Comparison of ENCODE assay signal across 31 mouse cellular contexts in genomic region chr17:44603170-44603569, GRCm38 (mm10).
"Had no signal": no experiment of that assay in that cellular context is flagged by ENCODE, and none has a peak within 500 bp of the region (broad histone marks: within the 10 kb centered on the region; RNA-seq: fewer than 3 reads in every experiment).

No protein-coding gene starts in this region.

- H3K9me3 ChIP-seq: limb, embryonic 10.5 days; limb, embryonic 12.5 days; limb, embryonic 13.5 days; limb, embryonic 15.5 days; liver, embryonic 12.5 days; liver, embryonic 13.5 days; liver, embryonic 15.5 days; lung, embryonic 15.5 days; megakaryocyte, embryonic 14.5 days; midbrain, embryonic 12.5 days; midbrain, embryonic 13.5 days; midbrain, embryonic 15.5 days; neural tube, embryonic 12.5 days; neural tube, embryonic 13.5 days had no signal

- H3K9ac ChIP-seq: limb, embryonic 12.5 days; limb, embryonic 13.5 days; limb, embryonic 15.5 days; liver, embryonic 12.5 days; liver, embryonic 13.5 days; liver, embryonic 14.5 days; liver, embryonic 15.5 days; liver, postnatal 0 days; lung, embryonic 14.5 days; lung, embryonic 15.5 days; midbrain, embryonic 12.5 days; midbrain, embryonic 13.5 days; midbrain, embryonic 15.5 days; neural tube, embryonic 12.5 days; neural tube, embryonic 13.5 days had no signal

- H3K4me3 ChIP-seq: limb, embryonic 10.5 days; limb, embryonic 12.5 days; limb, embryonic 13.5 days; limb, embryonic 15.5 days; liver, embryonic 12.5 days; liver, embryonic 13.5 days; liver, embryonic 15.5 days; lung, embryonic 15.5 days; megakaryocyte, embryonic 14.5 days; midbrain, embryonic 12.5 days; midbrain, embryonic 13.5 days; midbrain, embryonic 15.5 days; myocyte; neural tube, embryonic 12.5 days; neural tube, embryonic 13.5 days had no signal

- DNase-seq: left cerebral cortex, postnatal 4 days; liver; liver, embryonic 13.5 days; liver, postnatal 0 days; lung, adult 18-20 months; lung, adult 2 months; lung, embryonic 14.5 days; lung, postnatal 10 days; lung, postnatal 14 days; lung, postnatal 36 days; lung, postnatal 4 days; midbrain, embryonic 14.5 days had no signal

- ATAC-seq: liver, embryonic 12.5 days; liver, postnatal 0 days; lung, postnatal 0 days; midbrain, embryonic 13.5 days; midbrain, embryonic 15.5 days; midbrain, embryonic 16.5 days had no signal

- H3K4me2 ChIP-seq: limb, embryonic 12.5 days; limb, embryonic 13.5 days; limb, embryonic 15.5 days; liver, embryonic 11.5 days; liver, embryonic 12.5 days; liver, embryonic 13.5 days; liver, embryonic 15.5 days; lung, embryonic 14.5 days; lung, embryonic 15.5 days; midbrain, embryonic 12.5 days; midbrain, embryonic 13.5 days; midbrain, embryonic 15.5 days; neural tube, embryonic 12.5 days; neural tube, embryonic 13.5 days had no signal

- H3K27me3 ChIP-seq: liver, embryonic 12.5 days; liver, embryonic 13.5 days; liver, embryonic 15.5 days; lung, embryonic 15.5 days; midbrain, embryonic 12.5 days; midbrain, embryonic 13.5 days; midbrain, embryonic 15.5 days; neural tube, embryonic 12.5 days; neural tube, embryonic 13.5 days had no signal

- H3K27ac ChIP-seq: limb, embryonic 10.5 days; limb, embryonic 12.5 days; limb, embryonic 13.5 days; limb, embryonic 15.5 days; liver, embryonic 12.5 days; liver, embryonic 13.5 days; liver, embryonic 14.5 days; liver, embryonic 15.5 days; lung, embryonic 15.5 days; macrophage; midbrain, embryonic 12.5 days; midbrain, embryonic 13.5 days; midbrain, embryonic 15.5 days; neural tube, embryonic 12.5 days; neural tube, embryonic 13.5 days had no signal

- H3K4me1 ChIP-seq: liver, embryonic 12.5 days; liver, embryonic 13.5 days; liver, embryonic 15.5 days; midbrain, embryonic 12.5 days; midbrain, embryonic 13.5 days; midbrain, embryonic 15.5 days had no signal

- H3K36me3 ChIP-seq: limb, embryonic 12.5 days; limb, embryonic 15.5 days; liver, embryonic 12.5 days; liver, embryonic 13.5 days; liver, embryonic 15.5 days; lung, embryonic 15.5 days; midbrain, embryonic 12.5 days; midbrain, embryonic 13.5 days; midbrain, embryonic 15.5 days; neural tube, embryonic 12.5 days; neural tube, embryonic 13.5 days had no signal
